Mouse (Mus musculus): ENCODE data around the gene Bpifc. TPM values are rescaled to one million over a fixed set of nuclear protein-coding genes. Genes with fewer than 3 reads are reported as not detected.
A peak's percentile ranks its signal among the peaks of the same experiment; 100 is the strongest.
"Not testable (repeated sequence)": the region's sequence is repeated elsewhere in the genome, so short reads cannot be mapped to it uniquely, and the experiment has no call there.

Gene Bpifc
- polyA plus RNA-seq, 1 experiment = 0.23 TPM

GRCm38 (mm10) chr10:86043651-86044050 is 32.0 kb upstream of the Bpifc start:
- TF ChIP-seq POLR2A (IDR thresholded peaks at IDR 0.05; ENCODE audit: extremely low read depth, insufficient read depth, low read length) (no peak), CTCF (IDR thresholded peaks at IDR 0.05; ENCODE audit: extremely low read depth, insufficient read depth, low read length) (no peak)

GRCm38 (mm10) chr10:86034007-86034728 is 22.5 kb upstream of the Bpifc start:
- TF ChIP-seq POLR2A (IDR thresholded peaks at IDR 0.05; ENCODE audit: extremely low read depth, insufficient read depth, low read length) (no peak), CTCF (IDR thresholded peaks at IDR 0.05; ENCODE audit: extremely low read depth, insufficient read depth, low read length) (no peak)
- Histone ChIP-seq H3K27ac (ENCODE audit: insufficient read depth, low read length) (no peak overlapping the region), H3K4me3 (ENCODE audit: insufficient read depth, low read length) (no peak overlapping the region), H3K4me1 (ENCODE audit: control insufficient read depth, insufficient read depth, low read length) (no peaks in the 10 kb centered on the region)

More at GRCm38 (mm10) chr10:86043651-86044050, 32.0 kb upstream of the Bpifc start:
- Histone ChIP-seq H3K4me1 (ENCODE audit: control insufficient read depth, insufficient read depth, low read length) (no peaks in the 10 kb centered on the region), H3K4me3 (ENCODE audit: insufficient read depth, low read length) (no peak overlapping the region), H3K27ac (ENCODE audit: insufficient read depth, low read length) (no peak overlapping the region)

GRCm38 (mm10) chr10:86032517-86032916 is 20.8 kb upstream of the Bpifc start:
- Histone ChIP-seq H3K4me1 (ENCODE audit: control insufficient read depth, insufficient read depth, low read length) (no peaks in the 10 kb centered on the region; the same call in 1 of the 2 replicates), H3K27ac (ENCODE audit: insufficient read depth, low read length) (peak overlapping the region; percentile 79; the same call in 1 of the 2 replicates), H3K4me3 (ENCODE audit: insufficient read depth, low read length) (no peak overlapping the region)
- TF ChIP-seq CTCF (IDR thresholded peaks at IDR 0.05; ENCODE audit: extremely low read depth, insufficient read depth, low read length) (no peak), POLR2A (IDR thresholded peaks at IDR 0.05; ENCODE audit: extremely low read depth, insufficient read depth, low read length) (no peak)

- TF ChIP-seq CTCF (IDR thresholded peaks at IDR 0.05; ENCODE audit: extremely low read depth, insufficient read depth, low read length) = no peak
- no peak for TF ChIP-seq POLR2A (IDR thresholded peaks at IDR 0.05; ENCODE audit: extremely low read depth, insufficient read depth, low read length)
These were observed 19.0 kb upstream of the Bpifc start for GRCm38 (mm10) chr10:86030743-86031142.

GRCm38 (mm10) chr10:86026807-86027206 is 15.1 kb upstream of the Bpifc start:
- H3K27ac ChIP-seq (ENCODE audit: insufficient read depth, low read length); H3K4me3 ChIP-seq (ENCODE audit: insufficient read depth, low read length); H3K4me1 ChIP-seq (ENCODE audit: control insufficient read depth, insufficient read depth, low read length): not testable (repeated sequence)

More at GRCm38 (mm10) chr10:86030743-86031142, 19.0 kb upstream of the Bpifc start:
- H3K4me3 ChIP-seq (ENCODE audit: insufficient read depth, low read length) = no peak overlapping the region
- H3K4me1 ChIP-seq (ENCODE audit: control insufficient read depth, insufficient read depth, low read length) = no peaks in the 10 kb centered on the region; the same call in 1 of the 2 replicates
- H3K27ac ChIP-seq (ENCODE audit: insufficient read depth, low read length) = no peak overlapping the region

GRCm38 (mm10) chr10:86026354-86026753 is 14.7 kb upstream of the Bpifc start:
- Histone ChIP-seq H3K4me1 (ENCODE audit: control insufficient read depth, insufficient read depth, low read length) (peaks cover 2% of the 10 kb centered on the region; the same call in 1 of the 2 replicates), H3K4me3 (ENCODE audit: insufficient read depth, low read length) (no peak overlapping the region), H3K27ac (ENCODE audit: insufficient read depth, low read length) (no peak overlapping the region)
- TF ChIP-seq POLR2A (IDR thresholded peaks at IDR 0.05; ENCODE audit: extremely low read depth, insufficient read depth, low read length) (no peak), CTCF (IDR thresholded peaks at IDR 0.05; ENCODE audit: extremely low read depth, insufficient read depth, low read length) (no peak)

- no peak overlapping the region for H3K27ac ChIP-seq (ENCODE audit: insufficient read depth, low read length)
- TF ChIP-seq CTCF (IDR thresholded peaks at IDR 0.05; ENCODE audit: extremely low read depth, insufficient read depth, low read length) = no peak
- no peak for TF ChIP-seq POLR2A (IDR thresholded peaks at IDR 0.05; ENCODE audit: extremely low read depth, insufficient read depth, low read length)
- peaks cover 2% of the 10 kb centered on the region; the same call in 1 of the 2 replicates for H3K4me1 ChIP-seq (ENCODE audit: control insufficient read depth, insufficient read depth, low read length)
- no peak overlapping the region for H3K4me3 ChIP-seq (ENCODE audit: insufficient read depth, low read length)
These were observed 14.2 kb upstream of the Bpifc start for GRCm38 (mm10) chr10:86025906-86026305.

- Histone ChIP-seq H3K4me1 (ENCODE audit: control insufficient read depth, insufficient read depth, low read length) (0 out of 2 replicates have a peak, but pooled peaks cover 2% of the 10 kb centered on the region), H3K27ac (ENCODE audit: insufficient read depth, low read length) (no peak overlapping the region), H3K4me3 (ENCODE audit: insufficient read depth, low read length) (peak overlapping the region; percentile 88; the same call in 1 of the 2 replicates)
- TF ChIP-seq CTCF (IDR thresholded peaks at IDR 0.05; ENCODE audit: extremely low read depth, insufficient read depth, low read length) (no peak), POLR2A (IDR thresholded peaks at IDR 0.05; ENCODE audit: extremely low read depth, insufficient read depth, low read length) (no peak)
These were observed 11.5 kb upstream of the Bpifc start for GRCm38 (mm10) chr10:86023149-86023548.

- TF ChIP-seq POLR2A (IDR thresholded peaks at IDR 0.05; ENCODE audit: extremely low read depth, insufficient read depth, low read length) = no peak
- no peak for TF ChIP-seq CTCF (IDR thresholded peaks at IDR 0.05; ENCODE audit: extremely low read depth, insufficient read depth, low read length)
- 0 out of 2 replicates have a peak, but pooled peaks cover 2% of the 10 kb centered on the region for H3K4me1 ChIP-seq (ENCODE audit: control insufficient read depth, insufficient read depth, low read length)
- H3K27ac ChIP-seq (ENCODE audit: insufficient read depth, low read length) = peak overlapping the region; percentile 94; the same call in 1 of the 2 replicates
- H3K4me3 ChIP-seq (ENCODE audit: insufficient read depth, low read length) = peak overlapping the region; percentile 88
These were observed 10.8 kb upstream of the Bpifc start for GRCm38 (mm10) chr10:86022474-86022816.
